ENCODE assay signal across 10 mouse cellular contexts in genomic region chr11:75535106-75535795, GRCm38 (mm10). TPM values are rescaled to one million over a fixed set of nuclear protein-coding genes. Genes with fewer than 3 reads are reported as not detected.
DNase-seq lines count a peak whose midpoint lies in the region; ATAC-seq and TF ChIP-seq lines count a peak whose summit lies in the region.
"Had no signal": no experiment of that assay in that cellular context is flagged by ENCODE, and none has a peak within 500 bp of the region (broad histone marks: within the 10 kb centered on the region; RNA-seq: fewer than 3 reads in every experiment).

No protein-coding gene starts in this region.

- DNase-seq in forebrain, embryonic 11.5 days (ENCODE audit: low spot score), result no peak
- no peak for DNase-seq in thymus, adult 2 months
- no peak for DNase-seq in thymus, postnatal 4 days
- DNase-seq in kidney, postnatal 36 days, result peak; percentile 56 to 73
- no peak for DNase-seq in urinary bladder, postnatal 36 days (ENCODE audit: low spot score in 2 of 2)
- DNase-seq in right cerebral cortex, adult 18-20 months, result no peak
- DNase-seq in adrenal gland, postnatal 25 days, result no peak

- 0 out of 2 replicates have a peak overlapping the region, but pooled peaks have one; percentile 6 for H3K4me2 ChIP-seq in forebrain, embryonic 12.5 days
- H3K4me2 ChIP-seq in forebrain, embryonic 11.5 days (ENCODE audit: low read depth, low read length, severe bottlenecking), result no peak overlapping the region
- H3K4me2 ChIP-seq: limb, embryonic 12.5 days had no signal

- H3K27ac ChIP-seq in forebrain, embryonic 12.5 days, result no peak overlapping the region
- no peak overlapping the region for H3K27ac ChIP-seq in forebrain, embryonic 11.5 days (ENCODE audit: low read depth, low read length)
- H3K27ac ChIP-seq in thymus, adult 2 months (ENCODE audit: control insufficient read depth, insufficient read depth, low read length), result peak overlapping the region; percentile 55
- H3K27ac ChIP-seq: limb, embryonic 12.5 days had no signal

- H3K9ac ChIP-seq in forebrain, embryonic 12.5 days, result peak overlapping the region; percentile 21; the same call in 1 of the 2 replicates
- H3K9ac ChIP-seq in forebrain, embryonic 11.5 days (ENCODE audit: low read length), result no peak overlapping the region
- H3K9ac ChIP-seq: limb, embryonic 12.5 days had no signal

- H3K27me3 ChIP-seq in forebrain, embryonic 12.5 days, result no peaks in the 10 kb centered on the region
- H3K27me3 ChIP-seq in forebrain, embryonic 11.5 days (ENCODE audit: control insufficient read depth, insufficient read depth, low read length), result no peaks in the 10 kb centered on the region
- H3K27me3 ChIP-seq in thymus, adult 2 months (ENCODE audit: control insufficient read depth, insufficient read depth, low read length), result no peaks in the 10 kb centered on the region
- H3K27me3 ChIP-seq: limb, embryonic 12.5 days had no signal

- no peak for ATAC-seq in forebrain, embryonic 12.5 days (ENCODE audit: low FRiP score)
- ATAC-seq in forebrain, embryonic 11.5 days (replicated peaks; ENCODE audit: low FRiP score), result no peak

- TF ChIP-seq CTCF in thymus, adult 2 months (IDR thresholded peaks at IDR 0.05; ENCODE audit: borderline replicate concordance, control insufficient read depth, extremely low read depth, insufficient read depth, low read length, poor library complexity), result no peak

- no peaks in the 10 kb centered on the region for H3K9me3 ChIP-seq in forebrain, embryonic 12.5 days
- H3K9me3 ChIP-seq in forebrain, embryonic 11.5 days (ENCODE audit: control insufficient read depth, low read length), result no peaks in the 10 kb centered on the region
- H3K9me3 ChIP-seq: limb, embryonic 12.5 days had no signal

- no peaks in the 10 kb centered on the region for H3K36me3 ChIP-seq in forebrain, embryonic 12.5 days (replicated peaks)
- H3K36me3 ChIP-seq in forebrain, embryonic 11.5 days (ENCODE audit: control insufficient read depth, insufficient read depth, low read length), result no peaks in the 10 kb centered on the region
- no peaks in the 10 kb centered on the region for H3K36me3 ChIP-seq in thymus, adult 2 months (ENCODE audit: control insufficient read depth, insufficient read depth, low read length)
- H3K36me3 ChIP-seq: limb, embryonic 12.5 days had no signal

- TF ChIP-seq POLR2A in thymus, adult 2 months (IDR thresholded peaks at IDR 0.05; ENCODE audit: control insufficient read depth, extremely low read depth, insufficient read depth, low read length, poor library complexity), result no peak

- WGBS in forebrain, embryonic 12.5 days, result 61% methylated on average over 13 of the region's 13 CpGs
- 65% methylated on average over 13 of the region's 13 CpGs for WGBS in forebrain, embryonic 11.5 days
- WGBS in thymus, adult 2 months, result 64% methylated on average over 13 of the region's 13 CpGs

- no peak overlapping the region for H3K4me3 ChIP-seq in forebrain, embryonic 12.5 days (replicated peaks)
- no peak overlapping the region for H3K4me3 ChIP-seq in forebrain, embryonic 11.5 days (ENCODE audit: low read depth, low read length)
- peak overlapping the region; percentile 34 for H3K4me3 ChIP-seq in thymus, adult 2 months (ENCODE audit: control insufficient read depth, insufficient read depth, low read length)
- H3K4me3 ChIP-seq: erythroblast, embryonic 14.5 days; limb, embryonic 12.5 days had no signal

- H3K4me1 ChIP-seq in forebrain, embryonic 12.5 days, result peaks cover 29% of the 10 kb centered on the region
- H3K4me1 ChIP-seq in forebrain, embryonic 11.5 days (replicated peaks; ENCODE audit: control insufficient read depth, insufficient read depth, low read length), result peaks cover 2% of the 10 kb centered on the region; the same call in 1 of the 2 replicates
- peaks cover 51% of the 10 kb centered on the region for H3K4me1 ChIP-seq in thymus, adult 2 months (replicated peaks; ENCODE audit: control insufficient read depth, insufficient read depth, low read length)

RNA-seq across cellular contexts. Expression of gene Slc43a2, which starts 3.8 kb away (rescaled TPM):
- polyA plus RNA-seq in forebrain, embryonic 12.5 days (2016; fragmentation: Nextera tagmentation; extraction: Ambion mirVana), result 11.4 TPM in 2 replicates
- 5.5 and 7.5 TPM in 2 replicates for polyA plus RNA-seq in forebrain, embryonic 11.5 days (2014; fragmentation: Nextera tagmentation; extraction: Ambion mirVana)
- 207 and 214 TPM in 2 replicates for polyA plus RNA-seq in thymus, adult 2 months (2012; rRNA removed)
- 23.0 and 24.0 TPM in 2 replicates for total RNA-seq in adrenal gland, postnatal 25 days (2021)

RNA-seq across cellular contexts. Expression of gene Scarf1, which starts 21.9 kb away (rescaled TPM):
- 3.0 and 3.9 TPM in 2 replicates for polyA plus RNA-seq in forebrain, embryonic 12.5 days (2016; fragmentation: Nextera tagmentation; extraction: Ambion mirVana)
- polyA plus RNA-seq in forebrain, embryonic 11.5 days (2014; fragmentation: Nextera tagmentation; extraction: Ambion mirVana), result 4.2 TPM in 2 replicates
- 4.7 and 4.8 TPM in 2 replicates for polyA plus RNA-seq in thymus, adult 2 months (2012; rRNA removed)
- total RNA-seq in adrenal gland, postnatal 25 days (2021), result 9.4 and 10.0 TPM in 2 replicates

RNA-seq across cellular contexts. Expression of gene Rilp, which starts 25.4 kb away (rescaled TPM):
- polyA plus RNA-seq in forebrain, embryonic 12.5 days (2016; fragmentation: Nextera tagmentation; extraction: Ambion mirVana), result 0.22 and 0.34 TPM in 2 replicates
- 0.28 and 0.69 TPM in 2 replicates for polyA plus RNA-seq in forebrain, embryonic 11.5 days (2014; fragmentation: Nextera tagmentation; extraction: Ambion mirVana)
- polyA plus RNA-seq in thymus, adult 2 months (2012; rRNA removed), result 3.0 and 3.2 TPM in 2 replicates
- 12.7 and 14.6 TPM in 2 replicates for total RNA-seq in adrenal gland, postnatal 25 days (2021)

RNA-seq across cellular contexts. Expression of gene Prpf8, which starts 48.6 kb away (rescaled TPM):
- polyA plus RNA-seq in forebrain, embryonic 12.5 days (2016; fragmentation: Nextera tagmentation; extraction: Ambion mirVana), result 87.9 and 92.6 TPM in 2 replicates
- 133 TPM in 2 replicates for polyA plus RNA-seq in forebrain, embryonic 11.5 days (2014; fragmentation: Nextera tagmentation; extraction: Ambion mirVana)
- polyA plus RNA-seq in thymus, adult 2 months (2012; rRNA removed), result 142 and 161 TPM in 2 replicates
- total RNA-seq in adrenal gland, postnatal 25 days (2021), result 147 and 166 TPM in 2 replicates

RNA-seq across cellular contexts. Expression of gene Pitpna, which starts 52.6 kb away (rescaled TPM):
- 95.5 and 96.1 TPM in 2 replicates for polyA plus RNA-seq in forebrain, embryonic 12.5 days (2016; fragmentation: Nextera tagmentation; extraction: Ambion mirVana)
- 79.5 and 88.5 TPM in 2 replicates for polyA plus RNA-seq in forebrain, embryonic 11.5 days (2014; fragmentation: Nextera tagmentation; extraction: Ambion mirVana)
- 99.7 and 108 TPM in 2 replicates for polyA plus RNA-seq in thymus, adult 2 months (2012; rRNA removed)
- total RNA-seq in adrenal gland, postnatal 25 days (2021), result 182 and 184 TPM in 2 replicates

Comparison
In these comparisons a context has a peak if more than half of its experiments do, and no peak if none do; other contexts are left out.
1. DNase-seq: peak in kidney, postnatal 36 days (2 of 2); none in forebrain, embryonic 11.5 days (single experiment), thymus, adult 2 months (single experiment), thymus, postnatal 4 days (single experiment), urinary bladder, postnatal 36 days (0 of 2), right cerebral cortex, adult 18-20 months (single experiment) and adrenal gland, postnatal 25 days (single experiment).
2. RNA of gene Slc43a2, which starts 3.8 kb away (polyA plus RNA-seq): 207 to 214 TPM in thymus, adult 2 months; 11.4 TPM in forebrain, embryonic 12.5 days and 5.5 to 7.5 TPM in forebrain, embryonic 11.5 days; every median in the first group is over 10 times any median in the second.